18 mouse cellular contexts compared by ENCODE assay signal in genomic region chr10:116931497-116932179, GRCm38 (mm10). TPM values are rescaled to one million over a fixed set of nuclear protein-coding genes. Genes with fewer than 3 reads are reported as not detected.
DNase-seq lines count a peak whose midpoint lies in the region; ATAC-seq lines count a peak whose summit lies in the region.
"Had no signal": no experiment of that assay in that cellular context is flagged by ENCODE, and none has a peak within 500 bp of the region (broad histone marks: within the 10 kb centered on the region; RNA-seq: fewer than 3 reads in every experiment).

No protein-coding gene starts in this region.

- ATAC-seq in CD4-positive, CD25-positive, alpha-beta regulatory T cell, adult 4 months: peak; percentile 48
- ATAC-seq: intestine, embryonic 15.5 days had no signal

- DNase-seq in frontal cortex, postnatal 36 days (ENCODE audit: low spot score in 2 of 2): peak; percentile 34
- no peak for DNase-seq in frontal cortex, postnatal 25 days (ENCODE audit: low spot score in 2 of 2)
- DNase-seq in 3T3-L1 (ENCODE audit: low read depth, low spot score): peak; percentile 11
- peak; percentile 73 for DNase-seq in induced T-regulatory cell, adult 2 months (ENCODE audit: low read depth)
- no peak for DNase-seq in natural killer cell, adult 2 months (ENCODE audit: low spot score in 2 of 2)
- DNase-seq in heart, adult 18-20 months: no peak
- DNase-seq: adrenal gland, postnatal 10 days; gastrocnemius, postnatal 10 days; heart, postnatal 14 days; kidney, postnatal 36 days had no signal

RNA-seq across cellular contexts. Expression of gene Rab3ip, which starts 18.9 kb away (rescaled TPM):
- polyA plus RNA-seq in CD4-positive, CD25-positive, alpha-beta regulatory T cell, adult 4 months (2017; shearing (Covaris generic)): 10 to 100 TPM; 12.1 to 15.9 TPM
- total RNA-seq in heart, adult 18-20 months (2021): 10 to 100 TPM; 89.8 to 92.3 TPM

RNA-seq across cellular contexts. Expression of gene Myrfl, which starts 34.9 kb away (rescaled TPM):
- under 1 TPM in 1 of 2 experiments, not detected in 1; 0.09 TPM for polyA plus RNA-seq in CD4-positive, CD25-positive, alpha-beta regulatory T cell, adult 4 months (2017; shearing (Covaris generic))
- 1 to 10 TPM in 1 of 2 experiments, under 1 TPM in 1; 0.89 to 1.5 TPM for total RNA-seq in heart, adult 18-20 months (2021)
- total RNA-seq: MEL had no signal
- polyA plus RNA-seq: neural tube, embryonic 15.5 days had no signal

RNA-seq across cellular contexts. Expression of gene Gm10271, which starts 40.8 kb away (rescaled TPM):
- polyA plus RNA-seq in CD4-positive, CD25-positive, alpha-beta regulatory T cell, adult 4 months (2017; shearing (Covaris generic)): not detected
- not detected for total RNA-seq in heart, adult 18-20 months (2021)
- total RNA-seq: adrenal gland, postnatal 10 days; gastrocnemius, postnatal 10 days; heart, postnatal 14 days; MEL had no signal
- polyA plus RNA-seq: cortical plate, adult 2 months; intestine, embryonic 15.5 days; limb, embryonic 12.5 days; lung, embryonic 15.5 days; midbrain, embryonic 11.5 days; neural tube, embryonic 15.5 days had no signal

RNA-seq across cellular contexts. Expression of gene Best3, which starts 54.5 kb away (rescaled TPM):
- not detected for polyA plus RNA-seq in CD4-positive, CD25-positive, alpha-beta regulatory T cell, adult 4 months (2017; shearing (Covaris generic))
- total RNA-seq in heart, adult 18-20 months (2021): 1 to 10 TPM; 6.0 to 7.6 TPM
- total RNA-seq: MEL had no signal
- polyA plus RNA-seq: intestine, embryonic 15.5 days; midbrain, embryonic 11.5 days had no signal

Comparison
In these comparisons a context has a peak if more than half of its experiments do, and no peak if none do; other contexts are left out.
1. DNase-seq: peak in frontal cortex, postnatal 36 days (2 of 2), 3T3-L1 (single experiment) and induced T-regulatory cell, adult 2 months (single experiment); none in frontal cortex, postnatal 25 days (0 of 2), natural killer cell, adult 2 months (0 of 2) and heart, adult 18-20 months (0 of 2).